Mouse (Mus musculus) duodenum, adult 2 months (tissue): ENCODE data around the gene Tubgcp4. TPM values are rescaled to one million over a fixed set of nuclear protein-coding genes. Genes with fewer than 3 reads are reported as not detected.

Source experiments
- polyA plus RNA-seq: library from polyadenylated mRNA; depleted of rRNA; stranded (reverse); fragments of >200 nt; gene quantifications from 2 replicates; pipeline ENCODE4 v1.2.3, GENCODE M21; 2012; ENCODE audit warnings: low replicate concordance; rRNA removed

Tubgcp4 gene
- 8.6 and 20.6 TPM in 2 replicates for polyA plus RNA-seq

GRCm38 (mm10) chr2:121170481-121170971, at the start of gene Tubgcp4:
Tubgcp4 (plus strand) TSS chr2:121170654.

GRCm38 (mm10) chr2:121140018-121140882, 30.2 kb upstream of the Tubgcp4 start, which contains the start of the genes Adal and Lcmt2:
Adal (plus strand) TSS chr2:121140428.
Lcmt2 (minus strand) TSS chr2:121140653.

DNA sequence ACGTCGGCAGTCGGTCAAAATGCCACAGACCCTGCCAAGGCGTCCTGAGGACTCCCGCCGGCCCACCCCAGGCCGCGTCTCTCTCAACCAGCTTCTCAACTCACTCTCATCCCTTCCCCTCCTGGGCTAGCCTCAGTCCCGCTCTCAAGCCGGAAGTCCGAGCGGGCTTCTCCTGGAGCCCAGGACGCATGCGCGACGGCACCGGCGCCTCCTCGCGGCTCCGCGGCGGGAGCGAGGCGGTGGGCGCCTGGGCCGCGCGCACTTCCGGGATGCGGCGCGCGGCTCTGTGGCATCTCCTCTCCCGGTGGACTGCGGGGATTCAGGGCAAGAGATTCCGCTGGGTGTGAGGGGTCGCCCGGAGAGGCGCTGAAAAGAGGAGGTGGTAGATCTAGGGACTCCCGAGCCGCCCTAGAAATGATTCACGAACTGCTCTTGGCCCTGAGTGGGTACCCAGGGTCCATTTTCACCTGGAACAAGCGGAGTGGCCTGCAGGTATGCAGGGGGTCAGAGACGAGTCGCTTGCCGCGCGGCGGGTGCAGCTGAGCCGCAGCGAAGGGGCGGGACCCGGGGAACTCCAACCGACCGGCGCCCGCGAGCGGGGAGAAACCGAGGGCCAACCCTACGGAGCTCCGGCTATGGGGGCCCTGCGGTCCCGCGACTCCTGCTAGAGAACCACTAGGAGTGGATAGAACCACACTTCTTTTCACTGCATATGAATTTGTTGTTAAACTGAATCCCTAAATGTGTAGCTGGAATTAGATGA, 707 bp downstream of the Tubgcp4 start, which contains the start of gene Zscan29:
TSS of gene Zscan29 (minus strand) at position 146 of the 763 bp plus-strand sequence.

Other genes starting within 250 kb of the Tubgcp4 start
- 4.0 and 7.2 TPM in 2 replicates for gene Ubr1, start 199.9 kb upstream of the Tubgcp4 start, polyA plus RNA-seq
- gene Tmem62, start 193.6 kb upstream of the Tubgcp4 start, polyA plus RNA-seq: 3.5 and 4.1 TPM in 2 replicates
- 6.6 and 7.3 TPM in 2 replicates for gene Ccndbp1, start 162.3 kb upstream of the Tubgcp4 start, polyA plus RNA-seq
- gene Epb42, start 133.6 kb upstream of the Tubgcp4 start, polyA plus RNA-seq: 0.22 and 0.28 TPM in 2 replicates
- gene Tgm5, start 84.8 kb upstream of the Tubgcp4 start, polyA plus RNA-seq: 0.04 and 0.26 TPM in 2 replicates
- not detected in 2 replicates for gene Tgm7, start 60.9 kb upstream of the Tubgcp4 start, polyA plus RNA-seq
- 0.78 and 2.4 TPM in 2 replicates for gene Adal, start 30.2 kb upstream of the Tubgcp4 start, polyA plus RNA-seq
- gene Lcmt2, start 30.0 kb upstream of the Tubgcp4 start, polyA plus RNA-seq: 6.7 and 9.9 TPM in 2 replicates
- gene Zscan29, start 471 bp downstream of the Tubgcp4 start, polyA plus RNA-seq: 1.4 and 2.0 TPM in 2 replicates
- 2.9 and 10.6 TPM in 2 replicates for gene Trp53bp1, start 100.8 kb downstream of the Tubgcp4 start, polyA plus RNA-seq
- 1.3 and 2.9 TPM in 2 replicates for gene Map1a, start 118.9 kb downstream of the Tubgcp4 start, polyA plus RNA-seq
- 38.4 and 48.8 TPM in 2 replicates for gene Ppip5k1, start 184.7 kb downstream of the Tubgcp4 start, polyA plus RNA-seq
- 2,331 and 3,610 TPM in 2 replicates for gene Ckmt1, start 187.1 kb downstream of the Tubgcp4 start, polyA plus RNA-seq
- 0.19 and 1.1 TPM in 2 replicates for gene Strc, start 216.5 kb downstream of the Tubgcp4 start, polyA plus RNA-seq
- gene Pdia3, start 243.1 kb downstream of the Tubgcp4 start, polyA plus RNA-seq: 1,015 and 2,104 TPM in 2 replicates
- 0.39 and 0.56 TPM in 2 replicates for gene Catsper2, start 243.1 kb downstream of the Tubgcp4 start, polyA plus RNA-seq